Mouse (Mus musculus): ENCODE data around the gene Ptprn. TPM values are rescaled to one million over a fixed set of nuclear protein-coding genes. Genes with fewer than 3 reads are reported as not detected.

Gene Ptprn
- polyA plus RNA-seq, 1 experiment, result 172 TPM

DNA sequence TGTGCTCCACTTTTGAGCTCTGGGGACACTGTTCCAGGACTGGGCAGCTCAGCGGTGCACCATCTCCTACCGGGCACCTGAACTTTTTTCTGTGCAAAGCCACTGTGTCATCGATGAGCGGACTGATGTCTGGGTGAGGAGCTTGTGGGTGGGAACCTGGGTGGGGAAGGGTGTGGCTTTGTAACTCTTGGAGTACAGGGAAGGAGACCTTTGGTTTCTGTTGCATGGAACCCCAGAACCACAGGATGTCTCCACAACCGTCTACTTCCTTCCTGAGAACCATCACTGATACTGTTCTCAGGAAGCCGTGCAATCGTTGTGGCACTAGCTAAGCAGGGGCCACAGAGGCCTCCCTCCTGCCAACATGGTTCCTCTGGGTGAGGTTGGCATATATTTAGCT, 51.2 kb downstream of the Ptprn start:
- 74% methylated on average over 7 of the region's 7 CpGs for WGBS
- no peak overlapping the region for H3K27ac ChIP-seq (ENCODE audit: insufficient read depth, low read length)
- peaks cover 27% of the 10 kb centered on the region for H3K4me1 ChIP-seq (ENCODE audit: control insufficient read depth, insufficient read depth, low read length)
- TF ChIP-seq CTCF (IDR thresholded peaks at IDR 0.05; ENCODE audit: borderline replicate concordance, insufficient read depth, low read depth, low read length) (no peak), POLR2A (IDR thresholded peaks at IDR 0.05; ENCODE audit: borderline replicate concordance, insufficient read depth, low read length) (no peak)
- H3K27me3 ChIP-seq (ENCODE audit: control insufficient read depth, insufficient read depth, low read length), result no peaks in the 10 kb centered on the region
- DNase-seq, result no peak
- H3K4me3 ChIP-seq (replicated peaks; ENCODE audit: insufficient read depth, low read depth, low read length), result no peak overlapping the region

DNA sequence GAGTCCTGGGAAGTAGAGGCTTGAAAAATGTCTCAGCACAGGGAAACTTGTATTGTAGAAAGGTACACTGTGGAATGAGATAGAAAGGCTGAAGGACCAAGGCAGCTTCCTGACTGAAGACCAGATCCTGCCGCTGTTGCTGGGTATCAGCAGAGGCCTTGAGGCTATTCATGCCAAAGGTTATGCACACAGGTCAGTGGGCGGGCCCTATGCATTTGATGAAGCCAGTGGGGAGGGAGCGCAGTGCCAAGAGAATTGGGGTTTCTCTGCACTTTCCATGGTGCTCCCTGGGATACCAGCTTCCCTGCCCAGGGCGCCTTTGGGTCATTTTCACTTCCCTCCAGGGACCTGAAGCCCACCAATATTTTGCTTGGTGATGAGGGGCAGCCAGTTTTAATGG, 51.8 kb downstream of the Ptprn start:
- TF ChIP-seq POLR2A (IDR thresholded peaks at IDR 0.05; ENCODE audit: borderline replicate concordance, insufficient read depth, low read length) (no peak), CTCF (IDR thresholded peaks at IDR 0.05; ENCODE audit: borderline replicate concordance, insufficient read depth, low read depth, low read length) (no peak)
- H3K27ac ChIP-seq (ENCODE audit: insufficient read depth, low read length), result no peak overlapping the region
- H3K4me1 ChIP-seq (ENCODE audit: control insufficient read depth, insufficient read depth, low read length), result peaks cover 27% of the 10 kb centered on the region
- no peak for DNase-seq
- H3K27me3 ChIP-seq (ENCODE audit: control insufficient read depth, insufficient read depth, low read length), result no peaks in the 10 kb centered on the region
- 75% methylated on average over 4 of the region's 4 CpGs for WGBS
- no peak overlapping the region for H3K4me3 ChIP-seq (replicated peaks; ENCODE audit: insufficient read depth, low read depth, low read length)

DNA sequence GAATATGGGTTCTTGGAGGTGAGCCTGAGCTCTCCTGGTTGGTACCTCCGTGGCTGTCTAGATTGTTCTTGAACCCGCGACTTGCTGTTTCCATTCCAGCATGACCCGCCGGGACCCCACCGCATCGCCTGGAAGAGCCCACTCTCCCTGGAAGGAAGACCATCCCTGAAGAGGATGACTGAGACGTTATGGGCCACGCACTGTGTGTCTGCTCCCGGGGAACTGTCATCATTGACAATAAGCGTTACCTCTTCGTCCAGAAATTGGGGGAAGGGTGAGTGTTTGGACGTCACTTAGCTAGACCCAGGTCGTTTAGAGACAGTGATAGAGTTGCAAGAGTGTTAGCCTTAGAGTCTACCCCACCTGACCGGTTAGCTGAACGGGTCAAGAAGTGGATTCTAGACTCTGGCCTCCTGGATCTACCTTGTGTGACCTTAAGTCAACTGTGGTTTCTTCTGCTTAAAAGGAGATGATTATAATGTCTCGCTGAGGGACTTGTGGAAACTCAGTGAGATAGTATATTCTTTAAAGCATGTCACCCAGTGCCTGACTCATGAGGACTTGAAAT, 53.1 kb downstream of the Ptprn start:
- Histone ChIP-seq H3K27ac (ENCODE audit: insufficient read depth, low read length) (0 out of 2 replicates have a peak overlapping the region, but pooled peaks have one; percentile 3), H3K4me3 (replicated peaks; ENCODE audit: insufficient read depth, low read depth, low read length) (peak overlapping the region; percentile 65), H3K4me1 (ENCODE audit: control insufficient read depth, insufficient read depth, low read length) (peaks cover 24% of the 10 kb centered on the region), H3K27me3 (ENCODE audit: control insufficient read depth, insufficient read depth, low read length) (no peaks in the 10 kb centered on the region)
- 12% methylated on average over 17 of the region's 17 CpGs for WGBS
- TF ChIP-seq CTCF (IDR thresholded peaks at IDR 0.05; ENCODE audit: borderline replicate concordance, insufficient read depth, low read depth, low read length), result no peak
- no peak for TF ChIP-seq POLR2A (IDR thresholded peaks at IDR 0.05; ENCODE audit: borderline replicate concordance, insufficient read depth, low read length)
- no peak for DNase-seq

DNA sequence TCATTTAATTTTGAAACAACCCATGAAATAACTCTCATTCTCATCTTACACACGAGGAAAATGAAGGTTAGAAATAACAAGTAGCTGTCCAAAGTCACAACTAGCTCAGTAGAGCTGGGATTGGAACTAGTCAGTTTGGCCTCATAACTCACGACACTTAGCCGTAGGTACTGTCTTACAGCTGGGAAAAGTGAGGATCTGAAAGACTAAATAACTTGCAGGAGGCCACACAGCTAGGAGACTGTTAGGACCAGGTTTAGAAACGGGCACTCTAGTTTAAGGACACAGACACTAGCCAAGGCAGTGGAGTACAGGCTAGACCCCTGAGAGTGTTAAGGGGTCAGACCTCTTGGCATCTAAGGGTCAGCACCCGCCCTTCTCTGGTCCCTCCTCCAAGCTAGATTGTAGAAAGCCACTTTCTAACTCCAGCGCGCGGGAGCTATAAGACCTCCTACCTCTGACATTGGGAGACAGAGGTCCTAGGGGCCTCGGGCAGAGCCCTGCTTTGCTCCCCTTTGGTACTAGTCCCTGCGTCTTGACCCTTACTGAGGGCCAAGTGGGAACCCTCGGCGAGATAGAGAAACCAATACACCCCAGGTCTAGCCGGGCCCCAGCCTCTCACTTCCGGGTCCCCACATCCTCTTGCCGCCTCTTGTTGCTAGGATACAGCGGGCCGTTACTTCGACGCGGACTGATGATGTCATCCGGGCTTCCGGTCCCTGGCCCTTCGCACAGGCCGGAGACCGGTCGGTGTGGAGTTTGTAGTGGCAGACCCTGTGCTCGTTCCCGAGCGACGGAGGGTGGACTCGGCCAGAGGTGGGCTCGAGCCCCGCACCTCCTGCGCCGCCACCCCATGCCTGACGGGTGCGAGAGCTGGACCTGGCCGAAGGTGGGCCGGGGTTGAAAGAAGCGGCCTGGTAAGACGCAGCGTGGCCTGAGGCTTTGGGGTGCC, 53.9 kb downstream of the Ptprn start, which contains the start of the genes Glb1l and Stk16:
Gene Glb1l, minus strand, starts transcription at position 678 of the 952 bp plus-strand sequence.
Gene Stk16, plus strand, starts transcription at position 703 of the 952 bp plus-strand sequence.
- WGBS, result 5% methylated on average over 42 of the region's 42 CpGs
- peak; percentile 63; the same call in 1 of the 2 replicates for TF ChIP-seq POLR2A (IDR thresholded peaks at IDR 0.05; ENCODE audit: borderline replicate concordance, insufficient read depth, low read length)
- TF ChIP-seq CTCF (IDR thresholded peaks at IDR 0.05; ENCODE audit: borderline replicate concordance, insufficient read depth, low read depth, low read length), result no peak
- H3K4me3 ChIP-seq (replicated peaks; ENCODE audit: insufficient read depth, low read depth, low read length), result peak within 1 kb of the TSS; percentile 65
- peak; percentile 96 to 97 for DNase-seq
- H3K27me3 ChIP-seq (ENCODE audit: control insufficient read depth, insufficient read depth, low read length), result no peaks in the 10 kb centered on the region
- H3K4me1 ChIP-seq (ENCODE audit: control insufficient read depth, insufficient read depth, low read length), result peaks cover 16% of the 10 kb centered on the region; the same call in 1 of the 2 replicates
- H3K27ac ChIP-seq (ENCODE audit: insufficient read depth, low read length), result 0 out of 2 replicates have a peak within 1 kb of the TSS, but pooled peaks have one; percentile 19

DNA sequence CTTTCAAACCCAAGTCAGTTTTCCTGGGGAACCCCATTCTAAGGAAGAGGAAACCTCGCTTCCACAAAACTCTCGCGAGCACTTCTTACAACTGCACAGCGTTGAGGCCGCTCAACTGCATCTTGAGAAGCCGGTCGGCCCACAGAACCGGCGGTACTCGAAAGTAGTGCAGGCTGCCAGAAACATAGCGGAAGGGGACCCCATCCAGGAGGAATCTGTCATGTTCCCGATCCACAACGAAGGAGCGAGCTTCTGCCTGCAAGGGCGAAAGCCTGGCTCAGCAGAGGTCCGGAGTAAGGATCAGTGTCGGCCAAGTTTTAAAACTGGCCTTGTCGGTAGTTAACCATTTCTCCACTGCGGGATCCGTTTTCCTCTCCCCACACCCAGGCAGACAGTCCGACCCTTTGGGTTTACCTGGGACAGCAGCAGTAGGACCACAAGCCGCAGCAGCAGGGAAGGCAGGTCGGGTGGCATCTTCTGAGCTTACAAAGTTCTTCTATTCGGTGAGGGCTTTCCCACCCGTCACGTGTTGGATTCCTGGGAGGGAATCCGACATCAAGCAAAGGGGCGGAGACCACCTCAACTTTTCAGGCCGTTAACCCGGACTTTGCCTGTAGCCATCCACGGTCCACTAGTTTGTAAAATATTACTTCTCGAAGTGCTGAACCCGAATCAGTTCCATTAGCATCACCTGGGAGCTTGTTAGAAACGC, 55.2 kb downstream of the Ptprn start:
- Histone ChIP-seq H3K4me3 (replicated peaks; ENCODE audit: insufficient read depth, low read depth, low read length) (peak overlapping the region; percentile 34), H3K27me3 (ENCODE audit: control insufficient read depth, insufficient read depth, low read length) (no peaks in the 10 kb centered on the region), H3K27ac (ENCODE audit: insufficient read depth, low read length) (no peak overlapping the region), H3K4me1 (ENCODE audit: control insufficient read depth, insufficient read depth, low read length) (peaks cover 16% of the 10 kb centered on the region; the same call in 1 of the 2 replicates)
- TF ChIP-seq POLR2A (IDR thresholded peaks at IDR 0.05; ENCODE audit: borderline replicate concordance, insufficient read depth, low read length) (no peak), CTCF (IDR thresholded peaks at IDR 0.05; ENCODE audit: borderline replicate concordance, insufficient read depth, low read depth, low read length) (no peak)
- 12% methylated on average over 34 of the region's 34 CpGs for WGBS
- DNase-seq, result no peak

DNA sequence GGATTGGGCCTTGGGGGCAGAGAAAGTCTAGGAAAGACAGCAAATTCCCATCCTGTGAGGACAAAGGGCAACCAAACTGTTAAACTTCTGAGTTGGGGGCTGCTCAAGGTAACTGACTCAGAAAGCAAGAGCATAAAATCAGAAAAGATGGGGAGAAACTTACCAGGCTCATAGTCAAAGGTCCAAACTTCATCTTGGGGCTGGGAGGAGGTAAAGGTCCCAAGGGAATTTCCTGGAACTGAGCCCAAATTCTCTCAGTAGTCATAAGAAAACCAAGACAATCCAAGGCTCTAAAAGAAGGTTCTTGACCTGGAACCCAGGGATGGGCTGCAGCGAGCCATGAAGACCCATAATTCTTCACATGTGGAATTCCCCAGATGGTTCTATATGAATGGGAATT, 63.1 kb downstream of the Ptprn start:
- no peak for TF ChIP-seq CTCF (IDR thresholded peaks at IDR 0.05; ENCODE audit: borderline replicate concordance, insufficient read depth, low read depth, low read length)
- no peak for TF ChIP-seq POLR2A (IDR thresholded peaks at IDR 0.05; ENCODE audit: borderline replicate concordance, insufficient read depth, low read length)
- Histone ChIP-seq H3K27me3 (ENCODE audit: control insufficient read depth, insufficient read depth, low read length) (no peaks in the 10 kb centered on the region), H3K4me3 (replicated peaks; ENCODE audit: insufficient read depth, low read depth, low read length) (no peak overlapping the region), H3K4me1 (ENCODE audit: control insufficient read depth, insufficient read depth, low read length) (no peaks in the 10 kb centered on the region), H3K27ac (ENCODE audit: insufficient read depth, low read length) (no peak overlapping the region)
- DNase-seq, result no peak
- WGBS, result 90% methylated on average over 1 of the region's 1 CpGs

Other genes with a start within 250 kb of the Ptprn start
- gene Nhej1, start 139.3 kb downstream of the Ptprn start, polyA plus RNA-seq (2012; rRNA removed), result 1.8 and 2.8 TPM in 2 replicates
- gene Slc23a3, start 130.6 kb downstream of the Ptprn start, polyA plus RNA-seq (2012; rRNA removed), result not detected in 2 replicates
- gene Cnppd1, start 121.8 kb downstream of the Ptprn start, polyA plus RNA-seq (2012; rRNA removed), result 39.0 and 41.4 TPM in 2 replicates
- gene Retreg2, start 121.7 kb downstream of the Ptprn start, polyA plus RNA-seq (2012; rRNA removed), result 261 and 276 TPM in 2 replicates
- gene Zfand2b, start 95.9 kb downstream of the Ptprn start, polyA plus RNA-seq (2012; rRNA removed), result 58.0 and 61.6 TPM in 2 replicates
- 19.2 and 22.4 TPM in 2 replicates for gene Abcb6, start 84.1 kb downstream of the Ptprn start, polyA plus RNA-seq (2012; rRNA removed)
- gene Ankzf1, start 72.4 kb downstream of the Ptprn start, polyA plus RNA-seq (2012; rRNA removed), result 41.0 and 44.6 TPM in 2 replicates
- 120 and 128 TPM in 2 replicates for gene Atg9a, start 72.3 kb downstream of the Ptprn start, polyA plus RNA-seq (2012; rRNA removed)
- 10.8 TPM in 2 replicates for gene Glb1l, start 53.7 kb downstream of the Ptprn start, polyA plus RNA-seq (2012; rRNA removed)
- gene Stk16, start 53.7 kb downstream of the Ptprn start, polyA plus RNA-seq (2012; rRNA removed), result 161 and 167 TPM in 2 replicates
- gene Tuba4a, start 44.6 kb downstream of the Ptprn start, polyA plus RNA-seq (2012; rRNA removed), result 385 and 391 TPM in 2 replicates
- not detected in 2 replicates for gene A630095N17Rik, start 32.4 kb downstream of the Ptprn start, polyA plus RNA-seq (2012; rRNA removed)
- 139 and 153 TPM in 2 replicates for gene Dnajb2, start 28.1 kb downstream of the Ptprn start, polyA plus RNA-seq (2012; rRNA removed)
- 226 and 275 TPM in 2 replicates for gene Resp18, start 13.9 kb upstream of the Ptprn start, polyA plus RNA-seq (2012; rRNA removed)
- 87.0 and 87.1 TPM in 2 replicates for gene Dnpep, start 53.5 kb upstream of the Ptprn start, polyA plus RNA-seq (2012; rRNA removed)
- 2.0 and 2.1 TPM in 2 replicates for gene Des, start 95.8 kb upstream of the Ptprn start, polyA plus RNA-seq (2012; rRNA removed)
- gene Speg, start 110.8 kb upstream of the Ptprn start, polyA plus RNA-seq (2012; rRNA removed), result 122 and 143 TPM in 2 replicates
- 155 and 187 TPM in 2 replicates for gene Gmppa, start 171.4 kb upstream of the Ptprn start, polyA plus RNA-seq (2012; rRNA removed)
- 2.1 and 2.8 TPM in 2 replicates for gene Asic4, start 185.9 kb upstream of the Ptprn start, polyA plus RNA-seq (2012; rRNA removed)
- 88.3 and 92.6 TPM in 2 replicates for gene Chpf, start 214.8 kb upstream of the Ptprn start, polyA plus RNA-seq (2012; rRNA removed)
- 41.3 and 46.6 TPM in 2 replicates for gene Tmem198, start 215.0 kb upstream of the Ptprn start, polyA plus RNA-seq (2012; rRNA removed)
- gene Obsl1, start 241.9 kb upstream of the Ptprn start, polyA plus RNA-seq (2012; rRNA removed), result 41.1 and 44.0 TPM in 2 replicates
- gene Inha, start 242.6 kb upstream of the Ptprn start, polyA plus RNA-seq (2012; rRNA removed), result 64.7 and 68.6 TPM in 2 replicates

Data from cerebellum, adult 2 months (tissue).